Mouse (Mus musculus) left cerebral cortex, postnatal 36 days (tissue): Measurements from ENCODE around the gene Pcca. TPM values are rescaled to one million over a fixed set of nuclear protein-coding genes. Genes with fewer than 3 reads are reported as not detected.

ENCODE experiments used
- DNase-seq, 2 experiments: peaks; one replicate each; pipeline ENCODE4 v3.0.0; 2021 to 2022; ENCODE audit warnings: low spot score in 2 of 2, mixed read lengths in 1 of 2
- intact Hi-C: fragments of 180-260 bp; cut with DNase I; formaldehyde crosslinking; loops from one replicate; pipeline ENCODE4 v1.15.1; 2025
- total RNA-seq, 2 experiments: library from RNA; stranded (reverse); gene quantifications; 2 replicates each; pipeline ENCODE4 v1.2.3; 2021

Gene Pcca
- total RNA-seq, 2 experiments from 2014 or later = 32.7 to 35.3 TPM

- intact Hi-C loops = no loop called here
- no peak for DNase-seq
These were observed 99.3 kb downstream of the Pcca start for GRCm38 (mm10) chr14:122633416-122633815.

GRCm38 (mm10) chr14:122636601-122637000 is 102.5 kb downstream of the Pcca start:
- DNase-seq = no peak
- intact Hi-C loops = no loop called here

- DNase-seq = no peak
- intact Hi-C loops = no loop called here
These were observed 103.9 kb downstream of the Pcca start for GRCm38 (mm10) chr14:122637798-122638555.

GRCm38 (mm10) chr14:122639168-122639720 is 105.1 kb downstream of the Pcca start:
- DNase-seq = no peak
- intact Hi-C loops = no loop called here

- no peak for DNase-seq
- intact Hi-C loops = no loop called here
These were observed 108.3 kb downstream of the Pcca start for GRCm38 (mm10) chr14:122642432-122642831.

- intact Hi-C loops = no loop called here
- no peak for DNase-seq
These were observed 114.1 kb downstream of the Pcca start for GRCm38 (mm10) chr14:122648214-122648613.

- intact Hi-C loops = no loop called here
- DNase-seq = no peak
These were observed 115.3 kb downstream of the Pcca start for GRCm38 (mm10) chr14:122649336-122649950.

- intact Hi-C loops = no loop called here
- no peak for DNase-seq
These were observed 117.6 kb downstream of the Pcca start for GRCm38 (mm10) chr14:122651681-122652080.

- DNase-seq = no peak
- intact Hi-C loops = no loop called here
These were observed 141.5 kb downstream of the Pcca start for GRCm38 (mm10) chr14:122675661-122676060.

GRCm38 (mm10) chr14:122683645-122684044 is 149.5 kb downstream of the Pcca start:
- intact Hi-C loops = no loop called here
- DNase-seq = no peak

- DNase-seq = no peak
- intact Hi-C loops = no loop called here
These were observed 150.1 kb downstream of the Pcca start for GRCm38 (mm10) chr14:122684250-122684649.

GRCm38 (mm10) chr14:122684811-122685210 is 150.7 kb downstream of the Pcca start:
- no peak for DNase-seq
- intact Hi-C loops = no loop called here

GRCm38 (mm10) chr14:122687398-122687797 is 153.3 kb downstream of the Pcca start:
- intact Hi-C loops = no loop called here
- DNase-seq = no peak

- intact Hi-C loops = no loop called here
- DNase-seq = no peak
These were observed 154.3 kb downstream of the Pcca start for GRCm38 (mm10) chr14:122688378-122688777.

GRCm38 (mm10) chr14:122689136-122689815 is 155.2 kb downstream of the Pcca start:
- intact Hi-C loops = no loop called here
- no peak for DNase-seq

GRCm38 (mm10) chr14:122691555-122691954 is 157.4 kb downstream of the Pcca start:
- DNase-seq = no peak
- intact Hi-C loops = no loop called here

GRCm38 (mm10) chr14:122700333-122700732 is 166.2 kb downstream of the Pcca start:
- no peak for DNase-seq
- intact Hi-C loops = no loop called here

GRCm38 (mm10) chr14:122713793-122714192 is 179.7 kb downstream of the Pcca start:
- intact Hi-C loops = no loop called here
- no peak for DNase-seq

GRCm38 (mm10) chr14:122714911-122715310 is 180.8 kb downstream of the Pcca start:
- DNase-seq = no peak
- intact Hi-C loops = no loop called here

- intact Hi-C loops = no loop called here
- no peak for DNase-seq
These were observed 181.9 kb downstream of the Pcca start for GRCm38 (mm10) chr14:122716057-122716456.
